Mouse (Mus musculus): Measurements from ENCODE around the gene Gorab. TPM values are rescaled to one million over a fixed set of nuclear protein-coding genes. Genes with fewer than 3 reads are reported as not detected.

Gorab gene
- total and polyA plus RNA-seq, 3 experiments, result 2.9 to 5.9 (median 5.8) TPM

DNA sequence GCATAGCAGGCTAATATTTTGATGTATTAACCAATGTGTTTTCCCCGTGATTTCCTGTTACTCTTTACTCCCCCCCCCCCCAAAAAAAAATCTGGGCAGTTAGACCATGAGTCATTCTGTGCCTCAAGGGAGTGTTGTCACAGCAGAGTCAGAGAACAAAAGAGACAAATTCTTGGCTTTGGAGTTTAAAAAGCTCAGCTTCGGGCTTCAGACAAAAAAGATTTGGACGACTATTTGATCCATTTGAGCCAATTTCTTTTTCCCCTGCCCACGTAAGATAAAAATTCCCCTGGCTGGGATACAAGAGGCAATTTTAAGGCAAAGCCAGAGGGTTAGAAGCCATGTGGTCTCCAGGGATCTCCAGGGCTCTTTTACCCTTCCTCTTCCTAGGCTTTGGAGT, 23.4 kb downstream of the Gorab start:
- no peaks in the 10 kb centered on the region for H3K9me3 ChIP-seq (replicated peaks; ENCODE audit: low read length)
- peaks cover 5 to 10% of the 10 kb centered on the region in 2 experiments; a peak in 3 of 4 replicates for H3K4me1 ChIP-seq (ENCODE audit: control insufficient read depth in 1 of 2, insufficient read depth in 2 of 2)
- no peaks in the 10 kb centered on the region for H3K27me3 ChIP-seq (replicated peaks)
- no peak overlapping the region; the same call in 1 of the 2 replicates for H3K4me2 ChIP-seq (ENCODE audit: insufficient read depth, low read depth, poor library complexity, severe bottlenecking)
- no peak overlapping the region for H3K27ac ChIP-seq (ENCODE audit: insufficient read depth, low read depth)
- H3K4me3 ChIP-seq (replicated peaks in 1 of 3; ENCODE audit: low read depth in 2 of 3, low read length in 2 of 3, poor library complexity in 1 of 3), result no peak overlapping the region
- DNase-seq (ENCODE audit: extremely low read depth), result no peak
- TF ChIP-seq GABPA (IDR thresholded peaks at IDR 0.05; ENCODE audit: insufficient replicate concordance, low read depth, low read length), result no peak
- H3K9ac ChIP-seq (ENCODE audit: insufficient read depth, low read depth), result no peak overlapping the region
- dilution Hi-C loops (cut with MboI; ENCODE audit: extremely low pct_ligation_motif_present, extremely low pct_unique_long_range_greater_than_20kb, low sequenced_read_pairs) (no loop called here), in situ Hi-C loops (cut with MboI; ENCODE audit: low pct_ligation_motif_present, low pct_unique_long_range_greater_than_20kb, low sequenced_read_pairs) (no loop called here)
- no peaks in the 10 kb centered on the region for H3K79me2 ChIP-seq (replicated peaks; ENCODE audit: control insufficient read depth, extremely low read depth, insufficient read depth, poor library complexity, severe bottlenecking)
- H3K36me3 ChIP-seq (replicated peaks in 1 of 2; ENCODE audit: control insufficient read depth in 1 of 2, insufficient read depth in 1 of 2, low read length in 1 of 2), result peaks cover 0 to 16% of the 10 kb centered on the region in 2 experiments

GRCm38 (mm10) chr1:163377924-163378323, 25.5 kb downstream of the Gorab start:
- H3K4me1 ChIP-seq (ENCODE audit: control insufficient read depth in 1 of 2, insufficient read depth in 2 of 2), result peaks cover 13 to 15% of the 10 kb centered on the region in 2 experiments
- H3K9ac ChIP-seq (ENCODE audit: insufficient read depth, low read depth), result no peak overlapping the region
- in situ Hi-C loops (cut with MboI; ENCODE audit: low pct_ligation_motif_present, low pct_unique_long_range_greater_than_20kb, low sequenced_read_pairs) (no loop called here), dilution Hi-C loops (cut with MboI; ENCODE audit: extremely low pct_ligation_motif_present, extremely low pct_unique_long_range_greater_than_20kb, low sequenced_read_pairs) (no loop called here)
- no peak overlapping the region for H3K4me2 ChIP-seq (ENCODE audit: insufficient read depth, low read depth, poor library complexity, severe bottlenecking)
- TF ChIP-seq CHD1 (IDR thresholded peaks at IDR 0.05; ENCODE audit: low read depth, low read length), result no peak
- TF ChIP-seq POLR2AphosphoS2 (IDR thresholded peaks at IDR 0.05; ENCODE audit: low read depth, low read length), result no peak
- H3K79me2 ChIP-seq (replicated peaks; ENCODE audit: control insufficient read depth, extremely low read depth, insufficient read depth, poor library complexity, severe bottlenecking), result no peaks in the 10 kb centered on the region
- peaks cover 0 to 7% of the 10 kb centered on the region in 2 experiments for H3K36me3 ChIP-seq (replicated peaks in 1 of 2; ENCODE audit: control insufficient read depth in 1 of 2, insufficient read depth in 1 of 2, low read length in 1 of 2)
- no peak for DNase-seq (ENCODE audit: extremely low read depth)
- no peak overlapping the region for H3K4me3 ChIP-seq (replicated peaks in 1 of 3; ENCODE audit: low read depth in 2 of 3, low read length in 2 of 3, poor library complexity in 1 of 3)
- H3K27me3 ChIP-seq (replicated peaks), result no peaks in the 10 kb centered on the region
- no peaks in the 10 kb centered on the region for H3K9me3 ChIP-seq (replicated peaks; ENCODE audit: low read length)
- no peak overlapping the region for H3K27ac ChIP-seq (ENCODE audit: insufficient read depth, low read depth)

GRCm38 (mm10) chr1:163376818-163377581, 26.5 kb downstream of the Gorab start:
- no peak overlapping the region for H3K27ac ChIP-seq (ENCODE audit: insufficient read depth, low read depth)
- H3K4me2 ChIP-seq (ENCODE audit: insufficient read depth, low read depth, poor library complexity, severe bottlenecking), result no peak overlapping the region
- H3K27me3 ChIP-seq (replicated peaks), result no peaks in the 10 kb centered on the region
- no peak overlapping the region for H3K9ac ChIP-seq (ENCODE audit: insufficient read depth, low read depth)
- H3K79me2 ChIP-seq (replicated peaks; ENCODE audit: control insufficient read depth, extremely low read depth, insufficient read depth, poor library complexity, severe bottlenecking), result no peaks in the 10 kb centered on the region
- H3K4me1 ChIP-seq (ENCODE audit: control insufficient read depth in 1 of 2, insufficient read depth in 2 of 2), result peaks cover 13 to 15% of the 10 kb centered on the region in 2 experiments
- peaks cover 0 to 3% of the 10 kb centered on the region in 2 experiments for H3K36me3 ChIP-seq (replicated peaks in 1 of 2; ENCODE audit: control insufficient read depth in 1 of 2, insufficient read depth in 1 of 2, low read length in 1 of 2)
- dilution Hi-C loops (cut with MboI; ENCODE audit: extremely low pct_ligation_motif_present, extremely low pct_unique_long_range_greater_than_20kb, low sequenced_read_pairs), result no loop called here
- TF ChIP-seq MYC (IDR thresholded peaks at IDR 0.05; ENCODE audit: low read depth, low read length) (no peak), ZKSCAN1 (IDR thresholded peaks at IDR 0.05; ENCODE audit: borderline replicate concordance, low read depth, low read length) (no peak), USF1 (IDR thresholded peaks at IDR 0.05; ENCODE audit: low read depth, low read length) (no peak), ZC3H11A (IDR thresholded peaks at IDR 0.05; ENCODE audit: low read depth, low read length) (no peak), CHD1 (IDR thresholded peaks at IDR 0.05; ENCODE audit: low read depth, low read length) (no peak), ZNF384 (IDR thresholded peaks at IDR 0.05; ENCODE audit: low read depth, low read length) (no peak), NRF1 (IDR thresholded peaks at IDR 0.05; ENCODE audit: low read depth, low read length) (no peak), MAX (IDR thresholded peaks at IDR 0.05; ENCODE audit: low read length) (no peak), UBTF (IDR thresholded peaks at IDR 0.05; ENCODE audit: low read depth, low read length) (no peak), GABPA (IDR thresholded peaks at IDR 0.05; ENCODE audit: insufficient replicate concordance, low read depth, low read length) (no peak), EP300 (IDR thresholded peaks at IDR 0.05; ENCODE audit: low read length) (no peak), ZMIZ1 (IDR thresholded peaks at IDR 0.05; ENCODE audit: low read depth, low read length) (no peak), KAT2A (IDR thresholded peaks at IDR 0.05; ENCODE audit: insufficient replicate concordance, low read length) (no peak), NELFE (IDR thresholded peaks at IDR 0.05; ENCODE audit: low read depth, low read length) (no peak), RAD21 (IDR thresholded peaks at IDR 0.05; ENCODE audit: low read depth, low read length) (no peak), MXI1 (IDR thresholded peaks at IDR 0.05; ENCODE audit: low read depth, low read length) (no peak), CTCF (conservative IDR thresholded peaks at IDR 0.05 in 1 of 2, IDR thresholded peaks at IDR 0.05 in 1 of 2; ENCODE audit: low read depth in 2 of 2, low read length in 2 of 2) (no peak)
- no peaks in the 10 kb centered on the region for H3K9me3 ChIP-seq (replicated peaks; ENCODE audit: low read length)
- no peak for DNase-seq (ENCODE audit: extremely low read depth)
- no peak overlapping the region for H3K4me3 ChIP-seq (replicated peaks in 1 of 3; ENCODE audit: low read depth in 2 of 3, low read length in 2 of 3, poor library complexity in 1 of 3)
- in situ Hi-C loops (cut with MboI; ENCODE audit: low pct_ligation_motif_present, low pct_unique_long_range_greater_than_20kb, low sequenced_read_pairs), result no loop called here
